Mouse (Mus musculus): ENCODE measurements around the gene Kptn.

DNA sequence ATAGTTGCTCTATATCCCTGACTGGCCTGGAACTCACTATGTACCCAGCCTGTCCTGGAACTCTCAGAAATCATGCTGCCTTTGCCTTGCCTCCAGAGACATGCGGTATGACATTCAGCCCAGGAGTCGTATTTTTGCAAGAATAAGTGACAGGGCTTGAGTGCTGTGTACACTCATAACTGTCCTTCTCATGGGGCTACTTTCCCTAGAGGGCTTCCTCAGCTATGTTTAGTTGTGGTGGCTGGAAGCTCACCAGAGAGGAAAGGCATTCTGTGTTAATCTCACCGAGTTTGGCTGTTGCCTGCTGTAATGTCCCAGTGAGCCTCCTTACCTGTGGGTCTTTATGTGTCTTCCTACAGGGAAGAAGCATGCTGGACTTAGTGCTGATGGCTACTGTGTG is 25.1 kb upstream of the Kptn start:
- no peak for TF ChIP-seq CTCF (IDR thresholded peaks at IDR 0.05; ENCODE audit: extremely low read depth, insufficient read depth, insufficient read length, insufficient replicate concordance)
- no peak for TF ChIP-seq POLR2A (IDR thresholded peaks at IDR 0.05; ENCODE audit: low read depth, low read length)

All from spleen, adult 2 months (tissue).